Mouse (Mus musculus) retina, postnatal 7 days (tissue): Measurements from ENCODE around the gene Cyp2c50.
"Not testable (repeated sequence)": the region's sequence is repeated elsewhere in the genome, so short reads cannot be mapped to it uniquely, and the experiment has no call there.

Experiments used
- DNase-seq: peaks from one replicate; pipeline ENCODE4 v3.0.0-alpha.2; 2012; ENCODE audit warnings: low read depth, low spot score

Cyp2c50 gene

DNA sequence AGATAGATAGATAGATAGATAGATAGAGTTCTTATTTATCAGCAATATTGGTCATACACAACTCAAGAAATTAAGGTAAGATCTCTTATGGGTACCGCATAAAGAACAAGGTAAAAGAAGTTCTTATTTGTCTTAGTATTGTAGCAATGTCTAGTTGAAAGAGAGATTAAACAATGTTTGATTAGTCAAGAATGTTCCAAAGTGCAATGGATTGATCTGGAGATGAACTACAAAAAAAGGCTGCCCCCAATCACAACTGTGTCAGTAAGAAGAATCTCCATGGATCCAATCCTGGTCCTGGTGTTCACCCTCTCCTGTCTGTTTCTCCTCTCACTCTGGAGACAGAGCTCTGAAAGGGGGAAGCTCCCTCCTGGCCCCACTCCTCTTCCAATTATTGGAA lies at the start of gene Cyp2c50:
Gene Cyp2c50 (plus strand): TSS at position 268 of the 400 bp plus-strand sequence.
- DNase-seq, result not testable (repeated sequence)

DNA sequence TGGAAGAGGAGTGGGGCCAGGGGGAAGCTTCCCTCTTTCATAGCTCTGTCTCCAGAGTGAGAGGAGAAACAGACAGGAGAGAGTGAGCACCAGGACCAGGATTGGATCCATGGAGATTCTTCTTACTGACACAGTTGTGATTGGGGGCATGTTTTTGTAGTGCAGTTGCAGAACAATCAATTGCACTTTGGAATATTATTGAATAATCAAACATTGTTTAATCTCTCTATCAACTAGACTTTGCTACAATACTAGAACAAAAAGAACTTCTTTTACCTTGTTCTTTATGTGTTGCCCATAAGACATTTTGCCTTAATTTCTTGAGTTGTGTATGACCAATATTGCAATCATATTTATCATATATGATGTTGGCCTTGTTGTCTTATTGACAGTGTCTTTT lies 15.8 kb upstream of the Cyp2c50 start, which contains the start of gene Cyp2c54:
Gene Cyp2c54 (minus strand): TSS at position 127 of the 400 bp plus-strand sequence.
- DNase-seq, result no peak

DNA sequence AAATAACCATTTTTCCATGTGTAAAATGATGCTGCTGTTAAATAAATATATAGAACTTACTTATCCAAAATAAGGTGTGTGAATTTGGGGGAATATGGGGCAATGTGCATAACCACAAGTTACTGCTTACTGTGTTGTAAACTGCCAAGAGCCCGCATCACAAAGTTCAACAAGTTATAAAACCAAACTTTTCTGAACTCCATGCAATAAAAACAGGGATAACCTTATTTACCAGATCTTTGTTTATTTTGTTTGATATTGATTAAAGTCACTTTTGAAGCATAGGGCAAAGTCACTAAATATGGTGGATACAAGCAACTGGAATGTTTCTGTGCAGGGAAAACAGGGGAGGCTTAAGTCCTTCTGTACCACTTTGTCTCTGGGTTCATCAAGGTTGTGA lies 1.1 kb upstream of the Cyp2c50 start:
- DNase-seq, result no peak

GRCm38 (mm10) chr19:40091111-40091510 lies 1.6 kb downstream of the Cyp2c50 start:
- no peak for DNase-seq

GRCm38 (mm10) chr19:40119624-40120023 lies 30.1 kb downstream of the Cyp2c50 start:
- DNase-seq, result not testable (repeated sequence)

GRCm38 (mm10) chr19:40125165-40125564 lies 35.7 kb downstream of the Cyp2c50 start:
- DNase-seq, result not testable (repeated sequence)

DNA sequence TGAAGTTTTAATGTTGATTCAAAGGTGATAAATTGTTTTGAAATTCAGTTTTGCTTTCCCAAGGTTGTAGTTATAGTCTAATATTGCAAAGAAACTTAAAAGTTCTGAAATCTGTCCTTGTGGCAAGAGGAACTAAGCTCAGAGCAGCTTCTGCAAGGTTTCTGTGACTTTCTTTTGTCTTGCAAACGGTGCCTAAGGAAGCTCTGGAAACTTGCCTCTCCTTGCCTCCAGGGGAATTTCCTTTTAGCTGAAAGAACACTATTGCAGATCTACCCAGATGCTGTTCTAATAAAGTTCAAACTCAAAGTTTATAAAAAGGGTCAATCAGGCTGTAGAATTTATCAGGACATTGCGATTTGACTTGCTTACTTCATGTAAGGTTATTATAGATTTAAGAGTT lies 37.5 kb downstream of the Cyp2c50 start:
- DNase-seq, result not testable (repeated sequence)
